Comparison of ENCODE assay signal across 8 mouse cellular contexts in the genomic region with DNA sequence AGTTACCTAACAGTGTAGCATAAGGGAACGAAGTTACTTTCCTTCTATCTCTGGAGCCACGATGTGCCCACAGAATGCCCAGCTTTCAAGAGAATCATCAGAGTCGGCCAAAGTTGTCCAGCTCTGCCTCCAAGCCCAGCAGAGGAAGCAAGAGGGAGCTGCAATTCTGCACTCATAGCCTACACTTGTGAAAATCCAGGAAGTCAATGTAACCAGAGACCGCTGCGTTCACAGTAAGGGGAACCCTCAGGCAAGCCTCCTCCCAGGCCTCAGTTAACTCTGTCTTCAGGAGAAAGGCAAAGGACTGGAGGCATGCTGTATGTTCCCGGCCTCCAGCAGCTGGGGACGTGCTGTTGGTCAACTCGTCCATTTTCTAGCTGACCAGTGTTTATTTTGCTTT. TPM values are rescaled to one million over a fixed set of nuclear protein-coding genes. Genes with fewer than 3 reads are reported as not detected.
DNase-seq lines count a peak whose midpoint lies in the region; ATAC-seq lines count a peak whose summit lies in the region.

No protein-coding gene starts in this region.

- no peaks in the 10 kb centered on the region for H3K9me3 ChIP-seq in heart, embryonic 12.5 days (replicated peaks)
- no peaks in the 10 kb centered on the region for H3K9me3 ChIP-seq in embryonic facial prominence, embryonic 13.5 days
- no peaks in the 10 kb centered on the region for H3K9me3 ChIP-seq in intestine, embryonic 15.5 days

- H3K27me3 ChIP-seq in heart, embryonic 12.5 days (replicated peaks), result peaks cover 38% of the 10 kb centered on the region
- no peaks in the 10 kb centered on the region for H3K27me3 ChIP-seq in embryonic facial prominence, embryonic 13.5 days
- H3K27me3 ChIP-seq in intestine, embryonic 15.5 days (replicated peaks), result no peaks in the 10 kb centered on the region

- H3K9ac ChIP-seq in heart, embryonic 12.5 days, result no peak overlapping the region
- H3K9ac ChIP-seq in embryonic facial prominence, embryonic 13.5 days, result peak overlapping the region; percentile 91
- H3K9ac ChIP-seq in intestine, embryonic 15.5 days, result no peak overlapping the region

- no peak for ATAC-seq in heart, embryonic 12.5 days (ENCODE audit: insufficient number of reproducible peaks, low FRiP score)
- ATAC-seq in embryonic facial prominence, embryonic 13.5 days (ENCODE audit: insufficient number of reproducible peaks, insufficient read depth, low FRiP score, low TSS enrichment, low read depth), result no peak
- ATAC-seq in intestine, embryonic 15.5 days, result no peak
- 0 out of 2 replicates have a peak, but pooled peaks have one; percentile 37 for ATAC-seq in monocyte, adult 5-6 weeks (replicated peaks; ENCODE audit: insufficient number of reproducible peaks, low FRiP score, low TSS enrichment, poor library complexity, severe bottlenecking)
- ATAC-seq in inflammation-experienced regulatory T-cells, adult 6 months, result no peak

- no peak overlapping the region for H3K27ac ChIP-seq in heart, embryonic 12.5 days (ENCODE audit: poor library complexity, severe bottlenecking)
- peak overlapping the region; percentile 41; the same call in 1 of the 2 replicates for H3K27ac ChIP-seq in embryonic facial prominence, embryonic 13.5 days
- peak overlapping the region; percentile 60 for H3K27ac ChIP-seq in intestine, embryonic 15.5 days

- H3K4me1 ChIP-seq in heart, embryonic 12.5 days (replicated peaks), result peaks cover 18% of the 10 kb centered on the region; the same call in 1 of the 2 replicates
- H3K4me1 ChIP-seq in embryonic facial prominence, embryonic 13.5 days, result peaks cover 28% of the 10 kb centered on the region
- H3K4me1 ChIP-seq in intestine, embryonic 15.5 days (replicated peaks), result peaks cover 10% of the 10 kb centered on the region; the same call in 1 of the 2 replicates

- H3K4me2 ChIP-seq in heart, embryonic 12.5 days, result peak overlapping the region; percentile 96
- H3K4me2 ChIP-seq in embryonic facial prominence, embryonic 13.5 days, result peak overlapping the region; percentile 92
- H3K4me2 ChIP-seq in intestine, embryonic 15.5 days (replicated peaks), result peak overlapping the region; percentile 96

- H3K4me3 ChIP-seq in heart, embryonic 12.5 days, result peak overlapping the region; percentile 88
- H3K4me3 ChIP-seq in embryonic facial prominence, embryonic 13.5 days, result peak overlapping the region; percentile 81
- H3K4me3 ChIP-seq in intestine, embryonic 15.5 days (replicated peaks), result peak overlapping the region; percentile 78

- WGBS in heart, embryonic 12.5 days, result 45% methylated on average over 8 of the region's 8 CpGs
- 14% methylated on average over 8 of the region's 8 CpGs for WGBS in embryonic facial prominence, embryonic 13.5 days
- 34% methylated on average over 8 of the region's 8 CpGs for WGBS in intestine, embryonic 15.5 days

- DNase-seq in heart, adult 8-10 months (ENCODE audit: low spot score), result no peak
- no peak for DNase-seq in cerebellum, postnatal 14 days
- no peak for DNase-seq in left cerebral cortex, adult 11 months (ENCODE audit: low spot score)

- H3K36me3 ChIP-seq in heart, embryonic 12.5 days, result no peaks in the 10 kb centered on the region
- no peaks in the 10 kb centered on the region for H3K36me3 ChIP-seq in embryonic facial prominence, embryonic 13.5 days
- no peaks in the 10 kb centered on the region for H3K36me3 ChIP-seq in intestine, embryonic 15.5 days

RNA-seq across cellular contexts. Expression of a gene that starts 0.7 kb away (rescaled TPM):
- polyA plus RNA-seq in heart, embryonic 12.5 days (2016; fragmentation: Nextera tagmentation; extraction: Ambion mirVana), result 2.6 and 2.7 TPM in 2 replicates
- 1 to 10 TPM in 3 of 4 experiments, under 1 TPM in 1; 0.72 to 2.2 (median 1.6) TPM for total RNA-seq in heart, adult 8-10 months (2022)
- polyA plus RNA-seq in embryonic facial prominence, embryonic 13.5 days (2015; fragmentation: Nextera tagmentation; extraction: Ambion mirVana), result 3.2 and 3.4 TPM in 2 replicates
- polyA plus RNA-seq in intestine, embryonic 15.5 days (2015; fragmentation: Nextera tagmentation; extraction: Ambion mirVana), result 2.7 and 3.8 TPM in 2 replicates
- total RNA-seq in monocyte, adult 5-6 weeks (2017), result 12.8 to 26.5 TPM (median 21.5 TPM) in 3 replicates
- polyA plus RNA-seq in inflammation-experienced regulatory T-cells, adult 6 months (2017; shearing (Covaris generic)), result 10 to 100 TPM in 2 of 3 experiments, under 1 TPM in 1; 0.88 to 21.2 (median 18.7) TPM

RNA-seq across cellular contexts. Expression of a gene that starts 0.7 kb away (rescaled TPM):
- 5.6 and 5.7 TPM in 2 replicates for polyA plus RNA-seq in heart, embryonic 12.5 days (2016; fragmentation: Nextera tagmentation; extraction: Ambion mirVana)
- total RNA-seq in heart, adult 8-10 months (2022), result 10 to 100 TPM; 40.1 to 57.0 (median 48.9) TPM
- 15.6 and 16.7 TPM in 2 replicates for polyA plus RNA-seq in embryonic facial prominence, embryonic 13.5 days (2015; fragmentation: Nextera tagmentation; extraction: Ambion mirVana)
- 10.6 and 12.3 TPM in 2 replicates for polyA plus RNA-seq in intestine, embryonic 15.5 days (2015; fragmentation: Nextera tagmentation; extraction: Ambion mirVana)
- total RNA-seq in monocyte, adult 5-6 weeks (2017), result 23.3 to 33.9 TPM (median 30.5 TPM) in 3 replicates
- polyA plus RNA-seq in inflammation-experienced regulatory T-cells, adult 6 months (2017; shearing (Covaris generic)), result 10 to 100 TPM; 23.0 to 31.4 (median 29.9) TPM

RNA-seq across cellular contexts. Expression of a gene that starts 25.2 kb away (rescaled TPM):
- polyA plus RNA-seq in heart, embryonic 12.5 days (2016; fragmentation: Nextera tagmentation; extraction: Ambion mirVana), result 1.3 and 1.6 TPM in 2 replicates
- 10 to 100 TPM in 3 of 4 experiments, 1 to 10 TPM in 1; 8.6 to 11.3 (median 10.7) TPM for total RNA-seq in heart, adult 8-10 months (2022)
- polyA plus RNA-seq in embryonic facial prominence, embryonic 13.5 days (2015; fragmentation: Nextera tagmentation; extraction: Ambion mirVana), result 4.0 and 6.5 TPM in 2 replicates
- 2.4 and 2.6 TPM in 2 replicates for polyA plus RNA-seq in intestine, embryonic 15.5 days (2015; fragmentation: Nextera tagmentation; extraction: Ambion mirVana)
- not detected in 3 replicates for total RNA-seq in monocyte, adult 5-6 weeks (2017)
- polyA plus RNA-seq in inflammation-experienced regulatory T-cells, adult 6 months (2017; shearing (Covaris generic)), result not detected

RNA-seq across cellular contexts. Expression of a gene that starts 58.9 kb away (rescaled TPM):
- polyA plus RNA-seq in heart, embryonic 12.5 days (2016; fragmentation: Nextera tagmentation; extraction: Ambion mirVana), result not detected in 2 replicates
- not detected for total RNA-seq in heart, adult 8-10 months (2022)
- polyA plus RNA-seq in embryonic facial prominence, embryonic 13.5 days (2015; fragmentation: Nextera tagmentation; extraction: Ambion mirVana), result 1.5 and 2.0 TPM in 2 replicates
- polyA plus RNA-seq in intestine, embryonic 15.5 days (2015; fragmentation: Nextera tagmentation; extraction: Ambion mirVana), result 0.10 TPM in 1 of 2 replicates, not detected in the other
- total RNA-seq in monocyte, adult 5-6 weeks (2017), result not detected in 3 replicates
- polyA plus RNA-seq in inflammation-experienced regulatory T-cells, adult 6 months (2017; shearing (Covaris generic)), result not detected
